Mouse (Mus musculus) CH12.LX (cell line): ENCODE results near the gene Raf1. TPM values are rescaled to one million over a fixed set of nuclear protein-coding genes. Genes with fewer than 3 reads are reported as not detected.

Source experiments
- DNase-seq: peaks from one replicate; pipeline ENCODE4 v3.0.0-alpha.2; 2013; ENCODE audit errors: extremely low read depth
- H3K27ac ChIP-seq: 2 replicates; pipeline ENCODE4 v1.5.1; 2012; ENCODE audit warnings: low read depth, mild to moderate bottlenecking, control low read depth, moderate library complexity; ENCODE audit not compliant: insufficient read depth
- H3K27me3 ChIP-seq: replicated peaks from 2 replicates; pipeline ENCODE3; 2012; ENCODE audit warnings: inconsistent platforms
- H3K36me3 ChIP-seq, 2 experiments: replicated peaks in 1 of 2; 2 replicates each; pipeline versions ENCODE3 to v1.6.1; 2012; ENCODE audit warnings: inconsistent platforms in 1 of 2, low read length in 1 of 2, mild to moderate bottlenecking in 1 of 2, mixed read lengths in 1 of 2, moderate library complexity in 1 of 2; ENCODE audit not compliant: control insufficient read depth in 1 of 2, insufficient read depth in 1 of 2
- H3K4me1 ChIP-seq, 2 experiments: 2 replicates each; pipeline ENCODE4 v1.6.1; 2012; ENCODE audit warnings: inconsistent platforms in 1 of 2, moderate library complexity in 1 of 2; ENCODE audit not compliant: insufficient read depth in 2 of 2, control insufficient read depth in 1 of 2
- H3K4me2 ChIP-seq: 2 replicates; pipeline ENCODE4 v1.6.1; 2012; ENCODE audit warnings: low read depth, mild to moderate bottlenecking, control low read depth; ENCODE audit not compliant: poor library complexity, insufficient read depth, severe bottlenecking
- H3K4me3 ChIP-seq, 3 experiments: fragments of 150-350 bp in 1 of 3; sonication (generic) in 1 of 3; replicated peaks in 1 of 3; 2 replicates each; pipeline versions ENCODE3 to v1.5.1; 2011 to 2012; ENCODE audit warnings: low read depth in 2 of 3, low read length in 2 of 3, mild to moderate bottlenecking in 2 of 3, moderate library complexity in 2 of 3, control low read depth in 1 of 3, improper control_type of control experiment in 1 of 3, inconsistent platforms in 1 of 3, mixed read lengths in 1 of 3; ENCODE audit not compliant: poor library complexity in 1 of 3
- H3K79me2 ChIP-seq: replicated peaks from 2 replicates; pipeline ENCODE4 v1.6.1; 2012; ENCODE audit warnings: mild to moderate bottlenecking, moderate library complexity; ENCODE audit not compliant: control insufficient read depth, poor library complexity, insufficient read depth, severe bottlenecking; ENCODE audit errors: extremely low read depth
- H3K9ac ChIP-seq: 2 replicates; pipeline ENCODE4 v1.6.1; 2012; ENCODE audit warnings: low read depth, mild to moderate bottlenecking, control low read depth, moderate library complexity; ENCODE audit not compliant: insufficient read depth
- H3K9me3 ChIP-seq: replicated peaks from 2 replicates; pipeline ENCODE3; 2012; ENCODE audit warnings: low read length, inconsistent platforms, mixed read lengths
- CTCF ChIP-seq, 2 experiments: IDR thresholded peaks in 1 of 2; conservative IDR thresholded peaks in 1 of 2; 2 replicates each; pipeline ENCODE4 v1.5.1; 2011 to 2012; ENCODE audit warnings: low read depth in 2 of 2, low read length in 2 of 2, improper control_type of control experiment in 1 of 2, inconsistent platforms in 1 of 2, mild to moderate bottlenecking in 1 of 2, moderate library complexity in 1 of 2
- E2F4 ChIP-seq: IDR thresholded peaks from 2 replicates; pipeline ENCODE4 v1.6.1; 2011; ENCODE audit warnings: low read depth, low read length, improper control_type of control experiment; ENCODE audit not compliant: insufficient replicate concordance
- ELF1 ChIP-seq: IDR thresholded peaks from 2 replicates; pipeline ENCODE4 v1.6.1; 2014; ENCODE audit warnings: low read depth, mild to moderate bottlenecking, inconsistent platforms, low read length, improper control_type of control experiment
- GABPA ChIP-seq: IDR thresholded peaks from 2 replicates; pipeline ENCODE4 v1.6.1; 2012; ENCODE audit warnings: low read depth, low read length, improper control_type of control experiment, inconsistent platforms; ENCODE audit not compliant: insufficient replicate concordance
- HCFC1 ChIP-seq: IDR thresholded peaks from 2 replicates; pipeline ENCODE4 v1.6.1; 2012; ENCODE audit warnings: low read depth, mild to moderate bottlenecking, inconsistent platforms, low read length, improper control_type of control experiment
- IRF4 ChIP-seq: IDR thresholded peaks from 2 replicates; pipeline ENCODE4 v1.6.1; 2014; ENCODE audit warnings: low read depth, mild to moderate bottlenecking, inconsistent platforms, low read length, improper control_type of control experiment
- JUN ChIP-seq: IDR thresholded peaks from 2 replicates; pipeline ENCODE4 v1.6.1; 2011; ENCODE audit warnings: low read depth, mild to moderate bottlenecking, low read length, improper control_type of control experiment, moderate library complexity; ENCODE audit not compliant: insufficient read depth
- MAFK ChIP-seq: IDR thresholded peaks from 2 replicates; pipeline ENCODE4 v1.6.1; 2011; ENCODE audit warnings: low read length, improper control_type of control experiment; ENCODE audit not compliant: insufficient replicate concordance
- MAX ChIP-seq: IDR thresholded peaks from 2 replicates; pipeline ENCODE4 v1.6.1; 2011; ENCODE audit warnings: low read length, improper control_type of control experiment
- MEF2A ChIP-seq: IDR thresholded peaks from 2 replicates; pipeline ENCODE4 v1.6.1; 2014; ENCODE audit warnings: low read depth, mild to moderate bottlenecking, inconsistent platforms, low read length, improper control_type of control experiment, borderline replicate concordance
- MYC ChIP-seq: IDR thresholded peaks from 2 replicates; pipeline ENCODE4 v1.6.1; 2011; ENCODE audit warnings: low read depth, mild to moderate bottlenecking, improper control_type of control experiment, low read length
- NELFE ChIP-seq: IDR thresholded peaks from 2 replicates; pipeline ENCODE4 v1.6.1; 2011; ENCODE audit warnings: low read depth, low read length, improper control_type of control experiment
- POLR2AphosphoS2 ChIP-seq: IDR thresholded peaks from 2 replicates; pipeline ENCODE4 v1.6.1; 2011; ENCODE audit warnings: low read depth, low read length, improper control_type of control experiment
- RCOR1 ChIP-seq: conservative IDR thresholded peaks from 2 replicates; pipeline ENCODE4 v1.6.1; 2012; ENCODE audit warnings: low read depth, mild to moderate bottlenecking, inconsistent platforms, low read length, improper control_type of control experiment
- SIN3A ChIP-seq: IDR thresholded peaks from 2 replicates; pipeline ENCODE4 v1.6.1; 2012; ENCODE audit warnings: low read length, improper control_type of control experiment, inconsistent platforms
- SMC3 ChIP-seq: IDR thresholded peaks from 2 replicates; pipeline ENCODE4 v1.6.1; 2011; ENCODE audit warnings: low read depth, low read length, improper control_type of control experiment
- TBP ChIP-seq: conservative IDR thresholded peaks from 2 replicates; pipeline ENCODE4 v1.6.1; 2011; ENCODE audit warnings: low read depth, low read length, improper control_type of control experiment
- TCF12 ChIP-seq: IDR thresholded peaks from 2 replicates; pipeline ENCODE4 v1.6.1; 2014; ENCODE audit warnings: low read depth, mild to moderate bottlenecking, inconsistent platforms, low read length, improper control_type of control experiment
- UBTF ChIP-seq: IDR thresholded peaks from 2 replicates; pipeline ENCODE4 v1.6.1; 2012; ENCODE audit warnings: low read depth, mild to moderate bottlenecking, inconsistent platforms, low read length, improper control_type of control experiment, moderate library complexity
- USF1 ChIP-seq: IDR thresholded peaks from 2 replicates; pipeline ENCODE4 v1.6.1; 2014; ENCODE audit warnings: low read depth, mild to moderate bottlenecking, inconsistent platforms, low read length, improper control_type of control experiment
- USF2 ChIP-seq: conservative IDR thresholded peaks from 2 replicates; pipeline ENCODE4 v1.6.1; 2011; ENCODE audit warnings: low read depth, low read length, improper control_type of control experiment
- ZC3H11A ChIP-seq: IDR thresholded peaks from 2 replicates; pipeline ENCODE4 v1.6.1; 2012; ENCODE audit warnings: low read depth, mild to moderate bottlenecking, inconsistent platforms, low read length, improper control_type of control experiment
- ZMIZ1 ChIP-seq: IDR thresholded peaks from 2 replicates; pipeline ENCODE4 v1.6.1; 2012; ENCODE audit warnings: low read depth, mild to moderate bottlenecking, inconsistent platforms, low read length, improper control_type of control experiment
- ZNF384 ChIP-seq: IDR thresholded peaks from 2 replicates; pipeline ENCODE4 v1.6.1; 2012; ENCODE audit warnings: low read depth, low read length, improper control_type of control experiment, inconsistent platforms
- dilution Hi-C: fragments of 300-500 bp; cut with MboI; formaldehyde crosslinking; loops from 2 replicates; pipeline ENCODE4 v1.14.3; 2020; ENCODE audit warnings: low sequenced_read_pairs; ENCODE audit not compliant: extremely low pct_unique_long_range_greater_than_20kb, extremely low pct_ligation_motif_present
- in situ Hi-C: fragments of 300-500 bp; cut with MboI; formaldehyde crosslinking; loops from 3 replicates; pipeline ENCODE4 v1.14.3; 2019; ENCODE audit warnings: low sequenced_read_pairs, low pct_ligation_motif_present, low pct_unique_long_range_greater_than_20kb, mixed read lengths
- polyA plus RNA-seq: library from polyadenylated mRNA; unstranded; fragments of >175 nt; gene quantifications from 2 replicates; pipeline ENCODE4 v1.2.1, GENCODE M21; 2012; ENCODE audit warnings: low read depth; ENCODE audit not compliant: insufficient read length
- total RNA-seq, 2 experiments: library from RNA; depleted of rRNA; stranded (reverse); fragments of 300-350 nt in 1 of 2; fragments of >200 nt in 1 of 2; gene quantifications; 2 replicates each; pipeline ENCODE4 v1.2.3; 2012 to 2014

Gene Raf1
- total and polyA plus RNA-seq, 3 experiments: 53.5 to 79.2 (median 59.8) TPM

DNA sequence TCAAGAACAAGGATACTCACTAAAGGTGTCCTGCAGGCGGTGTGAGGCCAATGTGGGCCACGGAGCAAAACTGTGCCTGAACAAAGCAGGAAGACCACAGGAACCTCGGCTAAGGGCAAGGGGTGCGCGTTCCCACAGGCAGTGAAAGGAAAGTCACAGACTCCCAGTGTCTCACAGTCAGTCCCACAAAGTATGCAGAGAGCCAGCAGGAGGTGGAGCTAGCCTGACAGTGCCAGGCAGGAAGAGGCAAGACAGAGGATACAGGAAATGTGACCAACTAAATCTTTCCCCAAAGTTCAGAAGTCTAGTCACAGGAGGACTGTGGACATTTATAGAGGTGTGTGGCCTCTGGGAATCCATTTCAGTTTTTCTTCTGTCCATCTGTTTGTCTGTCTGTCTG, 26.5 kb upstream of the Raf1 start:
- no peak overlapping the region for H3K4me3 ChIP-seq
- no peak overlapping the region for H3K9ac ChIP-seq

DNA sequence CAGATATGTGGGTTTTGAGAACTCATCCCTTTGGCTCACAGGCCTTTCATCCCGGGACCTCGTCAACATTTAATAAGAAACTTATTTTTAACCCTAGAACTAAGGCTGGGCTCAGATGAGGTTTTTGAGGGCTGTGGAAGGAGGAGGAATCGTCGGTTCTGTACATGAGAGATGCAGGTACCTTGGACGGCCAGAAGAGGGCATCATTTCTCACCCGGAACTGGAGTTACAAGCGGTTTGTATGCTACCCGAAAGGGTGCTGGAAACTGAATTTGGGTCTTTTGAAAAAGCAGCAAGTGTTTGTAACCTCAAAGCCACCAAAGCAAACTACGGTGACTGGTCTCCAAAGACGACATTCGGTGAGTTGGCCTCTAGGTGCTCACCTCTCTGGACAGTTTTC, 24.9 kb upstream of the Raf1 start:
- Histone ChIP-seq H3K9me3 (peaks cover 2% of the 10 kb centered on the region), H3K79me2 (no peaks in the 10 kb centered on the region), H3K4me3 (no peak overlapping the region), H3K4me2 (no peak overlapping the region), H3K27ac (no peak overlapping the region), H3K9ac (no peak overlapping the region), H3K4me1 (peaks cover 4 to 11% of the 10 kb centered on the region in 2 experiments), H3K36me3 (no peaks in the 10 kb centered on the region), H3K27me3 (no peaks in the 10 kb centered on the region)
- no peak for DNase-seq
- in situ Hi-C loops (no loop called here), dilution Hi-C loops (no loop called here)
- TF ChIP-seq CTCF (conservative IDR thresholded peaks at IDR 0.05 in 1 of 2, IDR thresholded peaks at IDR 0.05 in 1 of 2; ENCODE audit: low read depth in 2 of 2, low read length in 2 of 2): peak; percentile 44 to 50
- TF ChIP-seq SMC3: no peak; the same call in 1 of the 2 replicates

More for the DNA sequence above, 26.5 kb upstream of the Raf1 start:
- H3K4me1 ChIP-seq: peaks cover 3 to 6% of the 10 kb centered on the region in 2 experiments
- H3K27me3 ChIP-seq: no peaks in the 10 kb centered on the region
- no peak overlapping the region for H3K27ac ChIP-seq
- dilution Hi-C loops: no loop called here
- peaks cover 2% of the 10 kb centered on the region for H3K9me3 ChIP-seq
- H3K79me2 ChIP-seq: no peaks in the 10 kb centered on the region
- TF ChIP-seq ELF1 (no peak), MAFK (no peak), MYC (no peak), NELFE (no peak), USF1 (no peak)
- TF ChIP-seq, all 38 proteins: peak for 0
- DNase-seq: no peak
- no peak overlapping the region for H3K4me2 ChIP-seq
- in situ Hi-C loops: no loop called here
- H3K36me3 ChIP-seq: no peaks in the 10 kb centered on the region

DNA sequence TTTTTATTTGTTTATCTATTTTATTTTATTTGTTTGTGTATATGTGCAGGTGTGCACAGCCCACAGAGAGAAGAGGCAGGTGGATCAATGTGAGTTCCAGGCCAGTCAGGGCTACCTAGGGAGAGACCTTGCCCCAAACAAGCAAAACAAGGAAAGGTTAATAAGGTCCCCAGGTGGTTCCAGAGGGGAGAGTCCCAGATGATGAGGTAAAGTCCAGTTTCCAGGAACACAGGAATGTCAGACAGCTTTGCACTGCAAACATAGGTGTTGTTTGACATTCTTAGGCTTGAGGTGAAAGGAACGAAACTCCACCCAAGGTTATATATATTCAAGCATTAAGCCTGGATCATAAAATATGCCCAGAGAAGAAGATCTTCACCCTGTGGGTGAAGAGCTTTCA, 24.3 kb upstream of the Raf1 start:
- in situ Hi-C loops: no loop called here
- H3K4me2 ChIP-seq: no peak overlapping the region
- H3K4me3 ChIP-seq: no peak overlapping the region
- peaks cover 2% of the 10 kb centered on the region for H3K9me3 ChIP-seq
- H3K79me2 ChIP-seq: no peaks in the 10 kb centered on the region
- H3K27ac ChIP-seq: no peak overlapping the region
- DNase-seq: no peak
- no peak overlapping the region for H3K9ac ChIP-seq
- dilution Hi-C loops: no loop called here
- TF ChIP-seq USF2 (no peak), SIN3A (no peak), USF1 (no peak), ZC3H11A (no peak), MEF2A (no peak), TCF12 (no peak), RCOR1 (no peak), UBTF (no peak), TBP (no peak), GABPA (no peak), HCFC1 (no peak), ZMIZ1 (no peak), IRF4 (no peak), MYC (no peak), POLR2AphosphoS2 (no peak), NELFE (no peak), ZNF384 (no peak), MAX (no peak), JUN (no peak), E2F4 (no peak)
- peaks cover 4 to 10% of the 10 kb centered on the region in 2 experiments for H3K4me1 ChIP-seq
- H3K27me3 ChIP-seq: no peaks in the 10 kb centered on the region
- H3K36me3 ChIP-seq: no peaks in the 10 kb centered on the region
